Mouse (Mus musculus) neural tube, embryonic 15.5 days (tissue): ENCODE measurements at regions not wholly inside any gene's neighbourhood (a gene's known extent, or its start where the extent isn't known, plus 50 kb on each side); places are given as distances from the start of the nearest gene placed in this dataset.

Experiments
- ATAC-seq: fragments of 200-750 bp; cut with Nextera tagmentation; 2 replicates; pipeline ENCODE4 v1.8.0; 2017; ENCODE audit warnings: mild to moderate bottlenecking, moderate TSS enrichment, moderate library complexity; ENCODE audit not compliant: low FRiP score
- H3K27ac ChIP-seq: fragments of 300-500 bp; sonication (generic); replicated peaks from 2 replicates; pipeline ENCODE4 v1.5.1; 2015; ENCODE audit warnings: mild to moderate bottlenecking, inconsistent platforms
- H3K27me3 ChIP-seq: fragments of 300-500 bp; sonication (generic); replicated peaks from 2 replicates; pipeline ENCODE4 v1.6.1; 2015; ENCODE audit warnings: inconsistent platforms
- H3K36me3 ChIP-seq: fragments of 300-500 bp; sonication (generic); 2 replicates; pipeline ENCODE4 v1.6.1; 2015; ENCODE audit warnings: inconsistent platforms
- H3K4me1 ChIP-seq: fragments of 300-500 bp; sonication (generic); 2 replicates; pipeline ENCODE4 v1.6.1; 2015; ENCODE audit warnings: inconsistent platforms
- H3K4me2 ChIP-seq: fragments of 300-500 bp; sonication (generic); 2 replicates; pipeline ENCODE4 v1.6.1; 2015; ENCODE audit warnings: inconsistent platforms, mild to moderate bottlenecking, moderate library complexity
- H3K4me3 ChIP-seq: fragments of 300-500 bp; sonication (generic); replicated peaks from 2 replicates; pipeline ENCODE4 v1.5.1; 2015; ENCODE audit warnings: mild to moderate bottlenecking, inconsistent platforms
- H3K9ac ChIP-seq: fragments of 300-500 bp; sonication (generic); replicated peaks from 2 replicates; pipeline ENCODE4 v1.6.1; 2015; ENCODE audit warnings: mild to moderate bottlenecking, inconsistent platforms
- H3K9me3 ChIP-seq: fragments of 300-500 bp; sonication (generic); replicated peaks from 2 replicates; pipeline ENCODE4 v1.6.1; 2016; ENCODE audit warnings: inconsistent platforms
- WGBS: fragments of 180-500 bp; shearing (Covaris S2); methylation state at CpG from one replicate; pipeline ENCODE4 v1.1.7; 2015; ENCODE audit warnings: mixed read lengths; 5-methylcytosine and 5-hydroxymethylcytosine counted together

GRCm38 (mm10) chr3:4973278-4973677 is 777.3 kb upstream of the Gm8797 start:
- WGBS, result 54% methylated on average over 3 of the region's 3 CpGs
- no peak for ATAC-seq

GRCm38 (mm10) chr3:4973764-4974163 is 776.8 kb upstream of the Gm8797 start:
- no peak overlapping the region for H3K9ac ChIP-seq
- WGBS, result 64% methylated on average over 2 of the region's 2 CpGs
- no peaks in the 10 kb centered on the region for H3K36me3 ChIP-seq
- no peaks in the 10 kb centered on the region for H3K9me3 ChIP-seq
- no peak for ATAC-seq
- H3K4me2 ChIP-seq, result no peak overlapping the region
- H3K27me3 ChIP-seq, result no peaks in the 10 kb centered on the region
- H3K4me1 ChIP-seq, result peaks cover 4% of the 10 kb centered on the region; the same call in 1 of the 2 replicates
- no peak overlapping the region for H3K27ac ChIP-seq
- H3K4me3 ChIP-seq, result no peak overlapping the region

More at GRCm38 (mm10) chr3:4973278-4973677, 777.3 kb upstream of the Gm8797 start:
- H3K27me3 ChIP-seq, result no peaks in the 10 kb centered on the region
- no peaks in the 10 kb centered on the region for H3K9me3 ChIP-seq
- H3K4me1 ChIP-seq, result peaks cover 4% of the 10 kb centered on the region; the same call in 1 of the 2 replicates
- H3K9ac ChIP-seq, result no peak overlapping the region
- H3K36me3 ChIP-seq, result no peaks in the 10 kb centered on the region
- H3K4me2 ChIP-seq, result no peak overlapping the region
- H3K27ac ChIP-seq, result no peak overlapping the region
- no peak overlapping the region for H3K4me3 ChIP-seq

GRCm38 (mm10) chr3:4974659-4975058 is 775.9 kb upstream of the Gm8797 start:
- no peaks in the 10 kb centered on the region for H3K27me3 ChIP-seq
- no peak overlapping the region for H3K27ac ChIP-seq
- no peak overlapping the region for H3K9ac ChIP-seq
- WGBS, result 21% methylated on average over 1 of the region's 1 CpGs
- H3K4me3 ChIP-seq, result no peak overlapping the region
- no peak overlapping the region for H3K4me2 ChIP-seq
- ATAC-seq, result no peak
- no peaks in the 10 kb centered on the region for H3K36me3 ChIP-seq
- peaks cover 4% of the 10 kb centered on the region; the same call in 1 of the 2 replicates for H3K4me1 ChIP-seq
- no peaks in the 10 kb centered on the region for H3K9me3 ChIP-seq

- peaks cover 4% of the 10 kb centered on the region; the same call in 1 of the 2 replicates for H3K4me1 ChIP-seq
- H3K9me3 ChIP-seq, result no peaks in the 10 kb centered on the region
- ATAC-seq, result peak; percentile 38; the same call in 1 of the 2 replicates
- no peak overlapping the region for H3K9ac ChIP-seq
- no peak overlapping the region for H3K4me3 ChIP-seq
- no peaks in the 10 kb centered on the region for H3K27me3 ChIP-seq
- no peak overlapping the region for H3K4me2 ChIP-seq
- H3K36me3 ChIP-seq, result no peaks in the 10 kb centered on the region
- no peak overlapping the region for H3K27ac ChIP-seq
- 24% methylated on average over 1 of the region's 1 CpGs for WGBS
Measured at GRCm38 (mm10) chr3:4976344-4976743, 774.3 kb upstream of the Gm8797 start.

- Histone ChIP-seq H3K9ac (no peak overlapping the region), H3K9me3 (no peaks in the 10 kb centered on the region), H3K4me2 (no peak overlapping the region), H3K4me3 (no peak overlapping the region), H3K4me1 (no peaks in the 10 kb centered on the region), H3K36me3 (no peaks in the 10 kb centered on the region), H3K27ac (no peak overlapping the region), H3K27me3 (no peaks in the 10 kb centered on the region)
- 73% methylated on average over 3 of the region's 3 CpGs for WGBS
- ATAC-seq, result no peak
Measured at GRCm38 (mm10) chr3:5017742-5018141, 732.9 kb upstream of the Gm8797 start.
